Mouse (Mus musculus) heart, embryonic 11.5 days (tissue): ENCODE data around the gene Aif1l. TPM values are rescaled to one million over a fixed set of nuclear protein-coding genes. Genes with fewer than 3 reads are reported as not detected.

ENCODE experiments used
- ATAC-seq: fragments of 200-750 bp; cut with Nextera tagmentation; replicated peaks from 2 replicates; pipeline ENCODE4 v1.8.0; 2017; ENCODE audit warnings: moderate library complexity; ENCODE audit not compliant: insufficient number of reproducible peaks, low FRiP score, low TSS enrichment
- H3K27ac ChIP-seq: fragments of 300-500 bp; sonication (generic); 2 replicates; pipeline ENCODE4 v1.5.1; 2014; ENCODE audit warnings: mild to moderate bottlenecking, low read depth, low read length
- H3K27me3 ChIP-seq: fragments of 300-500 bp; sonication (generic); 2 replicates; pipeline ENCODE4 v1.6.1; 2014; ENCODE audit warnings: mild to moderate bottlenecking, low read length, mixed read lengths; ENCODE audit not compliant: control insufficient read depth, insufficient read depth
- H3K36me3 ChIP-seq: fragments of 300-500 bp; sonication (generic); 2 replicates; pipeline ENCODE4 v1.6.1; 2014; ENCODE audit warnings: mild to moderate bottlenecking, low read length, moderate library complexity, mixed read lengths; ENCODE audit not compliant: control insufficient read depth, insufficient read depth
- H3K4me1 ChIP-seq: fragments of 300-500 bp; sonication (generic); 2 replicates; pipeline ENCODE4 v1.6.1; 2014; ENCODE audit warnings: low read length; ENCODE audit not compliant: control insufficient read depth, insufficient read depth
- H3K4me2 ChIP-seq: fragments of 300-500 bp; sonication (generic); 2 replicates; pipeline ENCODE4 v1.6.1; 2014; ENCODE audit warnings: mild to moderate bottlenecking, moderate library complexity
- H3K4me3 ChIP-seq: fragments of 300-500 bp; sonication (generic); 2 replicates; pipeline ENCODE4 v1.5.1; 2014; ENCODE audit warnings: low read depth, low read length
- H3K9ac ChIP-seq: fragments of 300-500 bp; sonication (generic); 2 replicates; pipeline ENCODE4 v1.6.1; 2014; ENCODE audit warnings: mild to moderate bottlenecking, low read depth, low read length, moderate library complexity
- H3K9me3 ChIP-seq: fragments of 300-500 bp; sonication (generic); replicated peaks from 2 replicates; pipeline ENCODE4 v1.6.1; 2016; ENCODE audit warnings: low read length; ENCODE audit not compliant: control insufficient read depth
- WGBS: fragments of 180-500 bp; shearing (Covaris S2); extraction: QIAGEN DNeasy Blood & Tissue Kit; methylation state at CpG from one replicate; pipeline ENCODE4 v1.1.7; 2014; ENCODE audit not compliant: insufficient replicate concordance; 5-methylcytosine and 5-hydroxymethylcytosine counted together
- polyA plus RNA-seq: library from polyadenylated mRNA; unstranded; fragments of >200 nt; fragmentation: Nextera tagmentation; extraction: Ambion mirVana; gene quantifications from 2 replicates; pipeline ENCODE4 v1.2.1, GENCODE M21; 2014

Aif1l gene
- polyA plus RNA-seq, 1 experiment from 2014 or later: 83.7 TPM

GRCm38 (mm10) chr2:31938298-31938697 is 11.6 kb upstream of the Aif1l start:
- no peak overlapping the region for H3K27ac ChIP-seq
- peaks cover 3% of the 10 kb centered on the region; the same call in 1 of the 2 replicates for H3K4me1 ChIP-seq
- ATAC-seq: no peak
- H3K9ac ChIP-seq: no peak overlapping the region
- no peaks in the 10 kb centered on the region for H3K36me3 ChIP-seq
- WGBS: 75% methylated on average over 1 of the region's 1 CpGs
- H3K4me3 ChIP-seq: no peak overlapping the region
- no peaks in the 10 kb centered on the region for H3K27me3 ChIP-seq
- no peaks in the 10 kb centered on the region for H3K9me3 ChIP-seq
- no peak overlapping the region for H3K4me2 ChIP-seq

- Histone ChIP-seq H3K27ac (no peak overlapping the region), H3K4me3 (no peak overlapping the region), H3K36me3 (no peaks in the 10 kb centered on the region), H3K9me3 (no peaks in the 10 kb centered on the region), H3K4me2 (no peak overlapping the region), H3K9ac (no peak overlapping the region), H3K4me1 (no peaks in the 10 kb centered on the region), H3K27me3 (no peaks in the 10 kb centered on the region)
- ATAC-seq: no peak
- WGBS: 65% methylated on average over 4 of the region's 4 CpGs
These were observed 6.9 kb upstream of the Aif1l start for GRCm38 (mm10) chr2:31943011-31943410.

GRCm38 (mm10) chr2:31945580-31945979 is 4.4 kb upstream of the Aif1l start:
- H3K4me3 ChIP-seq: no peak overlapping the region
- no peak overlapping the region for H3K27ac ChIP-seq
- WGBS: 73% methylated on average over 2 of the region's 2 CpGs
- H3K9ac ChIP-seq: no peak overlapping the region
- H3K27me3 ChIP-seq: no peaks in the 10 kb centered on the region; the same call in 1 of the 2 replicates
- no peak for ATAC-seq
- no peak overlapping the region for H3K4me2 ChIP-seq
- no peaks in the 10 kb centered on the region for H3K36me3 ChIP-seq
- no peaks in the 10 kb centered on the region for H3K4me1 ChIP-seq
- no peaks in the 10 kb centered on the region for H3K9me3 ChIP-seq

- Histone ChIP-seq H3K27ac (no peak overlapping the region), H3K9ac (no peak overlapping the region), H3K4me1 (peaks cover 12% of the 10 kb centered on the region), H3K9me3 (no peaks in the 10 kb centered on the region), H3K4me2 (no peak overlapping the region), H3K4me3 (no peak overlapping the region), H3K36me3 (no peaks in the 10 kb centered on the region), H3K27me3 (no peaks in the 10 kb centered on the region; the same call in 1 of the 2 replicates)
- no peak for ATAC-seq
- 71% methylated on average over 6 of the region's 6 CpGs for WGBS
These were observed 1.5 kb upstream of the Aif1l start for GRCm38 (mm10) chr2:31948392-31948791.

- H3K27me3 ChIP-seq: no peaks in the 10 kb centered on the region; the same call in 1 of the 2 replicates
- H3K4me1 ChIP-seq: peaks cover 16% of the 10 kb centered on the region
- no peak overlapping the region for H3K4me3 ChIP-seq
- no peak overlapping the region; the same call in 1 of the 2 replicates for H3K4me2 ChIP-seq
- 65% methylated on average over 6 of the region's 6 CpGs for WGBS
- no peak overlapping the region for H3K9ac ChIP-seq
- ATAC-seq: no peak
- H3K36me3 ChIP-seq: no peaks in the 10 kb centered on the region
- no peak overlapping the region for H3K27ac ChIP-seq
- no peaks in the 10 kb centered on the region for H3K9me3 ChIP-seq
These were observed 1.1 kb upstream of the Aif1l start for GRCm38 (mm10) chr2:31948801-31949200.

GRCm38 (mm10) chr2:31950966-31951365 is 1.0 kb downstream of the Aif1l start:
- Histone ChIP-seq H3K4me2 (peak overlapping the region; percentile 96), H3K4me1 (peaks cover 28% of the 10 kb centered on the region), H3K4me3 (peak overlapping the region; percentile 79), H3K27ac (no peak overlapping the region), H3K9ac (peak overlapping the region; percentile 85), H3K27me3 (no peaks in the 10 kb centered on the region; the same call in 1 of the 2 replicates), H3K36me3 (no peaks in the 10 kb centered on the region), H3K9me3 (no peaks in the 10 kb centered on the region)
- no peak for ATAC-seq
- 18% methylated on average over 9 of the region's 9 CpGs for WGBS

GRCm38 (mm10) chr2:31952236-31952635 is 2.3 kb downstream of the Aif1l start:
- Histone ChIP-seq H3K9me3 (no peaks in the 10 kb centered on the region), H3K4me3 (no peak overlapping the region), H3K4me1 (peaks cover 28% of the 10 kb centered on the region), H3K4me2 (no peak overlapping the region), H3K36me3 (peaks cover 2% of the 10 kb centered on the region; the same call in 1 of the 2 replicates), H3K27ac (no peak overlapping the region), H3K27me3 (no peaks in the 10 kb centered on the region; the same call in 1 of the 2 replicates), H3K9ac (no peak overlapping the region)
- WGBS: 79% methylated on average over 10 of the region's 10 CpGs
- ATAC-seq: no peak

- Histone ChIP-seq H3K4me2 (peak overlapping the region; percentile 29), H3K9me3 (no peaks in the 10 kb centered on the region), H3K27ac (no peak overlapping the region), H3K4me1 (peaks cover 28% of the 10 kb centered on the region), H3K4me3 (no peak overlapping the region), H3K9ac (no peak overlapping the region), H3K36me3 (peaks cover 3% of the 10 kb centered on the region; the same call in 1 of the 2 replicates), H3K27me3 (no peaks in the 10 kb centered on the region; the same call in 1 of the 2 replicates)
- 77% methylated on average over 3 of the region's 3 CpGs for WGBS
- no peak for ATAC-seq
These were observed 2.8 kb downstream of the Aif1l start for GRCm38 (mm10) chr2:31952725-31953124.

- Histone ChIP-seq H3K27me3 (no peaks in the 10 kb centered on the region; the same call in 1 of the 2 replicates), H3K36me3 (peaks cover 3% of the 10 kb centered on the region; the same call in 1 of the 2 replicates), H3K4me2 (peak overlapping the region; percentile 16), H3K9me3 (no peaks in the 10 kb centered on the region), H3K4me1 (peaks cover 28% of the 10 kb centered on the region), H3K9ac (peak overlapping the region; percentile 28; the same call in 1 of the 2 replicates), H3K27ac (peak overlapping the region; percentile 88), H3K4me3 (no peak overlapping the region)
- 34% methylated on average over 8 of the region's 8 CpGs for WGBS
- peak; percentile 60 for ATAC-seq
These were observed 3.7 kb downstream of the Aif1l start for GRCm38 (mm10) chr2:31953687-31954086.
